Comparison of ENCODE assay signal across 8 mouse cellular contexts in genomic region chr2:71212360-71212726, GRCm38 (mm10). TPM values are rescaled to one million over a fixed set of nuclear protein-coding genes. Genes with fewer than 3 reads are reported as not detected.
A peak's percentile ranks its signal among the peaks of the same experiment; 100 is the strongest.
DNase-seq lines count a peak whose midpoint lies in the region; ATAC-seq and TF ChIP-seq lines count a peak whose summit lies in the region.

No protein-coding gene starts in this region.

- intact Hi-C loops in gastrocnemius, postnatal 36 days (cut with DNase I), result no loop called here

- H3K36me3 ChIP-seq in kidney, adult 2 months (ENCODE audit: control insufficient read depth, insufficient read depth, low read length), result no peaks in the 10 kb centered on the region
- H3K36me3 ChIP-seq in hindbrain, embryonic 13.5 days, result peaks cover 21% of the 10 kb centered on the region
- peaks cover 24% of the 10 kb centered on the region for H3K36me3 ChIP-seq in midbrain, embryonic 13.5 days

- TF ChIP-seq POLR2A in kidney, adult 2 months (IDR thresholded peaks at IDR 0.05; ENCODE audit: low read depth, low read length), result no peak

- peak overlapping the region; percentile 97 for H3K9ac ChIP-seq in hindbrain, embryonic 13.5 days
- peak overlapping the region; percentile 94 for H3K9ac ChIP-seq in midbrain, embryonic 13.5 days (replicated peaks)

- DNase-seq in kidney, adult 2 months, result no peak
- no peak for DNase-seq in kidney, postnatal 10 days
- DNase-seq in NIH3T3 (ENCODE audit: low read depth), result peak; percentile 38
- no peak for DNase-seq in urinary bladder, adult 18-20 months (ENCODE audit: low spot score in 2 of 2)
- DNase-seq in gastrocnemius, postnatal 36 days, result no peak
- DNase-seq in adrenal gland, postnatal 10 days, result no peak

- H3K9me3 ChIP-seq in hindbrain, embryonic 13.5 days, result no peaks in the 10 kb centered on the region
- no peaks in the 10 kb centered on the region for H3K9me3 ChIP-seq in midbrain, embryonic 13.5 days

- H3K4me2 ChIP-seq in hindbrain, embryonic 13.5 days, result peak overlapping the region; percentile 68
- peak overlapping the region; percentile 66 for H3K4me2 ChIP-seq in midbrain, embryonic 13.5 days (replicated peaks)

- H3K4me1 ChIP-seq in kidney, adult 2 months (ENCODE audit: control insufficient read depth, insufficient read depth, low read length), result peaks cover 3% of the 10 kb centered on the region; the same call in 1 of the 2 replicates
- peaks cover 22% of the 10 kb centered on the region for H3K4me1 ChIP-seq in hindbrain, embryonic 13.5 days (replicated peaks)
- peaks cover 25% of the 10 kb centered on the region for H3K4me1 ChIP-seq in midbrain, embryonic 13.5 days (replicated peaks)

- H3K27ac ChIP-seq in kidney, adult 2 months (ENCODE audit: insufficient read depth, low read depth, low read length), result no peak overlapping the region
- peak overlapping the region; percentile 92 for H3K27ac ChIP-seq in hindbrain, embryonic 13.5 days
- H3K27ac ChIP-seq in midbrain, embryonic 13.5 days, result peak overlapping the region; percentile 90

- peak; percentile 21; the same call in 1 of the 2 replicates for ATAC-seq in hindbrain, embryonic 13.5 days (ENCODE audit: low FRiP score)
- ATAC-seq in midbrain, embryonic 13.5 days, result no peak

- no peaks in the 10 kb centered on the region for H3K27me3 ChIP-seq in kidney, adult 2 months (replicated peaks; ENCODE audit: control insufficient read depth, insufficient read depth, low read length)
- H3K27me3 ChIP-seq in hindbrain, embryonic 13.5 days, result peaks cover 4% of the 10 kb centered on the region; the same call in 1 of the 2 replicates
- H3K27me3 ChIP-seq in midbrain, embryonic 13.5 days, result no peaks in the 10 kb centered on the region

- peak overlapping the region; percentile 86 for H3K4me3 ChIP-seq in kidney, adult 2 months (ENCODE audit: insufficient read depth, low read depth, low read length)
- peak overlapping the region; percentile 86 for H3K4me3 ChIP-seq in hindbrain, embryonic 13.5 days
- H3K4me3 ChIP-seq in midbrain, embryonic 13.5 days (replicated peaks), result peak overlapping the region; percentile 94

- under 1% methylated on average over 6 of the region's 6 CpGs for WGBS in kidney, adult 2 months
- 2% methylated on average over 6 of the region's 6 CpGs for WGBS in hindbrain, embryonic 13.5 days
- 2% methylated on average over 6 of the region's 6 CpGs for WGBS in midbrain, embryonic 13.5 days

- TF ChIP-seq CTCF in kidney, adult 2 months (conservative IDR thresholded peaks at IDR 0.05; ENCODE audit: insufficient read depth, insufficient read length, low read depth, low read length), result no peak

RNA-seq across cellular contexts. Expression of gene Dync1i2, which starts 0.8 kb away (rescaled TPM):
- 17.5 and 28.8 TPM in 2 replicates for polyA plus RNA-seq in kidney, adult 2 months (2012; rRNA removed)
- 209 and 211 TPM in 2 replicates for polyA plus RNA-seq in hindbrain, embryonic 13.5 days (2015; fragmentation: Nextera tagmentation; extraction: Ambion mirVana)
- polyA plus RNA-seq in midbrain, embryonic 13.5 days (2015; fragmentation: Nextera tagmentation; extraction: Ambion mirVana), result 184 and 211 TPM in 2 replicates
- total RNA-seq in gastrocnemius, postnatal 36 days (2021), result 10 to 100 TPM; 39.0 to 39.6 TPM
- 10 to 100 TPM; 78.0 to 83.9 TPM for total RNA-seq in adrenal gland, postnatal 10 days (2021)
